Mouse (Mus musculus) embryonic fibroblast, embryonic 13.5 days (primary cell): ENCODE measurements around the gene Efnb3. TPM values are rescaled to one million over a fixed set of nuclear protein-coding genes. Genes with fewer than 3 reads are reported as not detected.
"Not testable (repeated sequence)": the region's sequence is repeated elsewhere in the genome, so short reads cannot be mapped to it uniquely, and the experiment has no call there.

Experiments
- H3K27ac ChIP-seq: 2 replicates; pipeline ENCODE4 v1.5.1; 2012; ENCODE audit warnings: low read length, control low read depth, inconsistent platforms; ENCODE audit not compliant: insufficient read depth
- H3K4me1 ChIP-seq: 2 replicates; pipeline ENCODE4 v1.6.1; 2011; ENCODE audit warnings: low read length; ENCODE audit not compliant: control insufficient read depth, insufficient read depth
- H3K4me3 ChIP-seq: 2 replicates; pipeline ENCODE4 v1.5.1; 2011; ENCODE audit warnings: mild to moderate bottlenecking, control low read depth, low read length; ENCODE audit not compliant: insufficient read depth
- CTCF ChIP-seq: IDR thresholded peaks from 2 replicates; pipeline ENCODE4 v1.5.1; 2011; ENCODE audit warnings: mild to moderate bottlenecking, control low read depth, low read length, moderate library complexity, borderline replicate concordance; ENCODE audit not compliant: insufficient read depth
- POLR2A ChIP-seq: IDR thresholded peaks from 2 replicates; pipeline ENCODE4 v1.6.1; 2011; ENCODE audit warnings: low read depth, mild to moderate bottlenecking, control low read depth, low read length, moderate library complexity
- polyA plus RNA-seq: library from polyadenylated mRNA; stranded (reverse); fragments of >200 nt; gene quantifications from 2 replicates; pipeline ENCODE4 v1.2.4, GENCODE M21; 2011; ENCODE audit warnings: low read depth; ENCODE audit not compliant: missing spikeins, insufficient read length

Efnb3 gene
- polyA plus RNA-seq, 1 experiment: 2.6 TPM

GRCm38 (mm10) chr11:69552622-69553340 lies 7.2 kb downstream of the Efnb3 start:
- H3K4me1 ChIP-seq: no peaks in the 10 kb centered on the region
- H3K27ac ChIP-seq: no peak overlapping the region
- H3K4me3 ChIP-seq: no peak overlapping the region
- TF ChIP-seq POLR2A (no peak), CTCF (no peak)

GRCm38 (mm10) chr11:69551310-69551709 lies 8.7 kb downstream of the Efnb3 start:
- TF ChIP-seq POLR2A (no peak), CTCF (no peak)

GRCm38 (mm10) chr11:69549060-69549656 lies 10.8 kb downstream of the Efnb3 start, which contains the start of gene Dnah2:
Dnah2 (minus strand) TSS chr11:69549110.
- TF ChIP-seq POLR2A: no peak
- TF ChIP-seq CTCF: no peak
- Histone ChIP-seq H3K27ac (no peak within 1 kb of the TSS), H3K4me3 (no peak within 1 kb of the TSS), H3K4me1 (no peaks in the 10 kb centered on the region)

More at GRCm38 (mm10) chr11:69551310-69551709, 8.7 kb downstream of the Efnb3 start:
- H3K4me1 ChIP-seq: no peaks in the 10 kb centered on the region
- H3K4me3 ChIP-seq: no peak overlapping the region
- H3K27ac ChIP-seq: no peak overlapping the region

- H3K27ac ChIP-seq: no peak overlapping the region
- TF ChIP-seq POLR2A: no peak
- TF ChIP-seq CTCF: peak; percentile 67
- peak overlapping the region; percentile 28 for H3K4me3 ChIP-seq
- H3K4me1 ChIP-seq: no peaks in the 10 kb centered on the region
Measured at GRCm38 (mm10) chr11:69547071-69547470, 12.9 kb downstream of the Efnb3 start.

GRCm38 (mm10) chr11:69546423-69547053 lies 13.5 kb downstream of the Efnb3 start:
- TF ChIP-seq CTCF (0 out of 2 replicates have a peak, but pooled peaks have one; percentile 11), POLR2A (no peak)
- Histone ChIP-seq H3K4me1 (no peaks in the 10 kb centered on the region), H3K4me3 (peak overlapping the region; percentile 28), H3K27ac (no peak overlapping the region)

GRCm38 (mm10) chr11:69545957-69546356 lies 14.0 kb downstream of the Efnb3 start:
- Histone ChIP-seq H3K4me3 (no peak overlapping the region), H3K27ac (no peak overlapping the region), H3K4me1 (no peaks in the 10 kb centered on the region)
- TF ChIP-seq CTCF (no peak), POLR2A (no peak)

DNA sequence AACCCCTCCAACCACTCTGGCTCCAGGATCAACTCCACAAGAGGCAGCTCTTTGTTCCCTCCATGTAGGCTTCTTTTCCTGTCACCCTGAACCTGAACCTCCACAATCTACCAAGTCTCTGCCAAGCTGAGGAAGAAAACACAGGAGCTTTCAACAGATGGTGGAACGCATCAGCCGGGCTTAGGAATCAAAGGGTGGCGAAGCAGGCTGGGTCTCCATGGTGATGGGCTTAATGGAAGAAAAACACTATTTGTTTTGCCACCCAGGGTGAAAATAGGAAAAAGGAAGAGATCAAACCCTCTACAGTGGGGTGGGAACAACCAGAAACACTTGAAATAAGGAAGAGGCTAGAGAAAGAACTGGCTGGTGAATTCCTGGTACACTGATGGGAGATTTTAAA lies 16.4 kb downstream of the Efnb3 start:
- Histone ChIP-seq H3K4me1 (no peaks in the 10 kb centered on the region), H3K4me3 (no peak overlapping the region), H3K27ac (no peak overlapping the region)
- TF ChIP-seq CTCF (no peak), POLR2A (no peak)

DNA sequence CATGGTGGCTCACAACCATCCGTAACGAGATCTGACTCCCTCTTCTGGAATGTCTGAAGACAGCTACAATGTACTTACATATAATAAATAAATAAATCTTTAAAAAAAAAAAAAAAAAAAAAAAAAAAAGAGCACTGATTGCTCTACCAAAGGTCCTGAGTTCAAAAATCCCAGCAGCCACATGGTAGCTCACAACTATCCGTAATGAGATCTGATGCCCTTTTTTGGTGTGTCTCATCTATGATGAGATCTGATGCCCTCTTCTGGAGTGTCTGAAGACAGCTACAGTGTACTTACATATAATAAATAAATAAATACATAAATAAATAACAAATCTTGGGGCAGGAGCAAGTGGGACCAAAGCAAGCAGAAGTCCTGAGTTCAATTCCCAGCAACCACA lies 18.3 kb downstream of the Efnb3 start:
- not testable (repeated sequence) for H3K27ac ChIP-seq, H3K4me3 ChIP-seq, H3K4me1 ChIP-seq

DNA sequence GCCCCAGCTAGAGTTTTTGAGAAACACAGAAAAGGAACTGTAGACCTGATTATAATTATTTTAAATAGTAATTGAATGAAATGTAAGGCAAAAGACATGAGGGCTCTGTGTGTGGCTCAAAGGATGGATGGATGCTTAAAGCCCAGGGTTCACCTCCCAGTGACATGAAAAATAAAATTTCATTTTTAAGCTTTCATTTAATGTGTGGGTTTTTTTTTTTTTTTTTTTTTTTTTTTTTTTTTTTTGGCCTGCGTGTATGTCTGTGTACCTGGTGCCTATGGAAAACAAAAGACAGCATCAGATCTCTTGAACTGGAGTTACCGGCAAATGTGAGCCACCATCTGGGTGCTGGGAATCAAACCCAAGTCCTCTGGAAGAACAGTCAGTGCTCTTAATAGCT lies 19.3 kb downstream of the Efnb3 start:
- TF ChIP-seq CTCF: no peak
- TF ChIP-seq POLR2A: no peak
- Histone ChIP-seq H3K4me1 (no peaks in the 10 kb centered on the region), H3K4me3 (no peak overlapping the region), H3K27ac (no peak overlapping the region)

DNA sequence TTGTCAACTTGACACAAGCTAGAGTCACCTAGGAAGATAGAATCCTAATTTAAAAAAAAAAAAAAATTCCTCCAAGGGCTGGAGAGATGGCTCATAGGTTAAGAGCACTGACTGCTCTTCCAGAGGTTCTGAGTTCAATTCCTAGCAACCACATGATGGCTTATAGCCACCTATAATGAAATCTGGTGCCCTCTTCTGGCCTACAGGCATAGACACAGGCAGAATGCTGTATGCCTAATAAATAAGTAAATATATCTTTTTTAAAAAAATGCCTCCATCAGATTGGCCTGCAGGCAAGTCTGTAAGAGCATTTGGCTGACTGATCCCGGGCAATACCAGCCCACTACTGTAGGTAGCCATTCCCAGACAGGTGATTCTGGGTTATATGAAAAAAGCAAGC lies 25.0 kb downstream of the Efnb3 start:
- Histone ChIP-seq H3K27ac (no peak overlapping the region), H3K4me3 (no peak overlapping the region), H3K4me1 (no peaks in the 10 kb centered on the region)
- TF ChIP-seq POLR2A: no peak
- no peak for TF ChIP-seq CTCF
